Mouse (Mus musculus) midbrain, embryonic 13.5 days (tissue): ENCODE data around the gene Cep57l1. TPM values are rescaled to one million over a fixed set of nuclear protein-coding genes. Genes with fewer than 3 reads are reported as not detected.
"Not testable (repeated sequence)": the region's sequence is repeated elsewhere in the genome, so short reads cannot be mapped to it uniquely, and the experiment has no call there.

Experiments
- ATAC-seq: fragments of 200-750 bp; cut with Nextera tagmentation; 2 replicates; pipeline ENCODE4 v1.8.0; 2017; ENCODE audit warnings: mild to moderate bottlenecking, moderate TSS enrichment, moderate library complexity
- H3K27ac ChIP-seq: fragments of 300-500 bp; sonication (generic); 2 replicates; pipeline ENCODE4 v1.5.1; 2015; ENCODE audit warnings: inconsistent platforms, mild to moderate bottlenecking, moderate library complexity
- H3K27me3 ChIP-seq: fragments of 300-500 bp; sonication (generic); 2 replicates; pipeline ENCODE4 v1.6.1; 2015; ENCODE audit warnings: mild to moderate bottlenecking, inconsistent platforms
- H3K36me3 ChIP-seq: fragments of 300-500 bp; sonication (generic); 2 replicates; pipeline ENCODE4 v1.6.1; 2015; ENCODE audit warnings: mild to moderate bottlenecking, inconsistent platforms
- H3K4me1 ChIP-seq: fragments of 300-500 bp; sonication (generic); replicated peaks from 2 replicates; pipeline ENCODE4 v1.6.1; 2015; ENCODE audit warnings: inconsistent platforms
- H3K4me2 ChIP-seq: fragments of 300-500 bp; sonication (generic); replicated peaks from 2 replicates; pipeline ENCODE4 v1.6.1; 2015; ENCODE audit warnings: moderate library complexity, mild to moderate bottlenecking, inconsistent platforms
- H3K4me3 ChIP-seq: fragments of 300-500 bp; sonication (generic); replicated peaks from 2 replicates; pipeline ENCODE4 v1.5.1; 2015; ENCODE audit warnings: mild to moderate bottlenecking, inconsistent platforms
- H3K9ac ChIP-seq: fragments of 300-500 bp; sonication (generic); replicated peaks from 2 replicates; pipeline ENCODE4 v1.6.1; 2015; ENCODE audit warnings: mild to moderate bottlenecking, inconsistent platforms
- H3K9me3 ChIP-seq: fragments of 300-500 bp; sonication (generic); 2 replicates; pipeline ENCODE4 v1.6.1; 2016; ENCODE audit warnings: mild to moderate bottlenecking, inconsistent platforms
- WGBS: fragments of 180-500 bp; shearing (Covaris S2); methylation state at CpG from one replicate; pipeline ENCODE4 v1.1.7; 2015; 5-methylcytosine and 5-hydroxymethylcytosine counted together
- polyA plus RNA-seq: library from polyadenylated mRNA; unstranded; fragments of >200 nt; fragmentation: Nextera tagmentation; extraction: Ambion mirVana; gene quantifications from 2 replicates; pipeline ENCODE4 v1.2.1, GENCODE M21; 2015

The Cep57l1 gene
- polyA plus RNA-seq, 1 experiment from 2014 or later = 16.5 TPM

GRCm38 (mm10) chr10:41825996-41826395 is 16.3 kb upstream of the Cep57l1 start:
- Histone ChIP-seq H3K4me1 (no peaks in the 10 kb centered on the region), H3K27me3 (no peaks in the 10 kb centered on the region), H3K9me3 (no peaks in the 10 kb centered on the region), H3K27ac (no peak overlapping the region), H3K9ac (no peak overlapping the region), H3K4me2 (no peak overlapping the region), H3K36me3 (no peaks in the 10 kb centered on the region), H3K4me3 (no peak overlapping the region)
- ATAC-seq = no peak
- 90% methylated on average over 4 of the region's 4 CpGs for WGBS

- Histone ChIP-seq H3K27ac (no peak overlapping the region), H3K36me3 (no peaks in the 10 kb centered on the region), H3K9ac (no peak overlapping the region), H3K4me2 (no peak overlapping the region), H3K27me3 (no peaks in the 10 kb centered on the region), H3K9me3 (no peaks in the 10 kb centered on the region), H3K4me1 (no peaks in the 10 kb centered on the region), H3K4me3 (no peak overlapping the region)
- 88% methylated on average over 10 of the region's 10 CpGs for WGBS
- ATAC-seq = no peak
These were observed 15.4 kb upstream of the Cep57l1 start for GRCm38 (mm10) chr10:41825041-41825440.

GRCm38 (mm10) chr10:41823916-41824315 is 14.2 kb upstream of the Cep57l1 start:
- Histone ChIP-seq H3K4me1 (no peaks in the 10 kb centered on the region), H3K9ac (no peak overlapping the region), H3K4me3 (no peak overlapping the region), H3K4me2 (no peak overlapping the region), H3K27me3 (no peaks in the 10 kb centered on the region), H3K36me3 (no peaks in the 10 kb centered on the region), H3K27ac (no peak overlapping the region), H3K9me3 (no peaks in the 10 kb centered on the region)
- 88% methylated on average over 4 of the region's 4 CpGs for WGBS
- no peak for ATAC-seq

GRCm38 (mm10) chr10:41823282-41823675 is 13.6 kb upstream of the Cep57l1 start:
- H3K9me3 ChIP-seq, H3K27me3 ChIP-seq, H3K27ac ChIP-seq, H3K4me1 ChIP-seq, ATAC-seq, H3K4me3 ChIP-seq, H3K4me2 ChIP-seq, H3K36me3 ChIP-seq, H3K9ac ChIP-seq: not testable (repeated sequence)
- 84% methylated on average over 4 of the region's 4 CpGs for whole genome bisulfite sequencing

- Histone ChIP-seq H3K4me1 (no peaks in the 10 kb centered on the region), H3K36me3 (no peaks in the 10 kb centered on the region), H3K27ac (no peak overlapping the region), H3K9me3 (no peaks in the 10 kb centered on the region), H3K4me3 (no peak overlapping the region), H3K4me2 (no peak overlapping the region), H3K9ac (no peak overlapping the region), H3K27me3 (no peaks in the 10 kb centered on the region)
- no peak for ATAC-seq
- 88% methylated on average over 5 of the region's 5 CpGs for WGBS
These were observed 13.1 kb upstream of the Cep57l1 start for GRCm38 (mm10) chr10:41822573-41823281.

GRCm38 (mm10) chr10:41821171-41821570 is 11.5 kb upstream of the Cep57l1 start:
- no peak overlapping the region for H3K9ac ChIP-seq

GRCm38 (mm10) chr10:41820401-41820800 is 10.7 kb upstream of the Cep57l1 start:
- WGBS = 93% methylated on average over 5 of the region's 5 CpGs
- Histone ChIP-seq H3K9ac (no peak overlapping the region), H3K9me3 (no peaks in the 10 kb centered on the region), H3K27me3 (no peaks in the 10 kb centered on the region), H3K4me3 (no peak overlapping the region), H3K36me3 (no peaks in the 10 kb centered on the region), H3K27ac (no peak overlapping the region), H3K4me2 (no peak overlapping the region), H3K4me1 (no peaks in the 10 kb centered on the region)
- no peak for ATAC-seq

More at GRCm38 (mm10) chr10:41821171-41821570, 11.5 kb upstream of the Cep57l1 start:
- no peaks in the 10 kb centered on the region for H3K9me3 ChIP-seq
- no peaks in the 10 kb centered on the region for H3K4me1 ChIP-seq
- ATAC-seq = no peak
- H3K4me2 ChIP-seq = no peak overlapping the region
- H3K27me3 ChIP-seq = no peaks in the 10 kb centered on the region
- no peak overlapping the region for H3K4me3 ChIP-seq
- 92% methylated on average over 6 of the region's 6 CpGs for WGBS
- H3K36me3 ChIP-seq = no peaks in the 10 kb centered on the region
- no peak overlapping the region for H3K27ac ChIP-seq

- Histone ChIP-seq H3K27ac (no peak overlapping the region), H3K27me3 (no peaks in the 10 kb centered on the region), H3K4me1 (peaks cover 5% of the 10 kb centered on the region), H3K4me3 (no peak overlapping the region), H3K4me2 (no peak overlapping the region), H3K36me3 (no peaks in the 10 kb centered on the region), H3K9me3 (no peaks in the 10 kb centered on the region), H3K9ac (no peak overlapping the region)
- WGBS = 95% methylated on average over 3 of the region's 3 CpGs
- ATAC-seq = no peak
These were observed 9.6 kb upstream of the Cep57l1 start for GRCm38 (mm10) chr10:41819307-41819706.

GRCm38 (mm10) chr10:41818733-41819070 is 9.0 kb upstream of the Cep57l1 start:
- not testable (repeated sequence) for H3K36me3 ChIP-seq, H3K9ac ChIP-seq, H3K27ac ChIP-seq, H3K4me3 ChIP-seq, H3K27me3 ChIP-seq, H3K4me2 ChIP-seq, ATAC-seq, H3K9me3 ChIP-seq
- 93% methylated on average over 6 of the region's 6 CpGs for WGBS
- H3K4me1 ChIP-seq = peaks cover 11% of the 10 kb centered on the region

GRCm38 (mm10) chr10:41818036-41818732 is 8.5 kb upstream of the Cep57l1 start:
- Histone ChIP-seq H3K27me3 (no peaks in the 10 kb centered on the region), H3K27ac (no peak overlapping the region), H3K4me2 (no peak overlapping the region), H3K4me1 (peaks cover 16% of the 10 kb centered on the region), H3K4me3 (no peak overlapping the region), H3K9me3 (no peaks in the 10 kb centered on the region), H3K9ac (no peak overlapping the region), H3K36me3 (no peaks in the 10 kb centered on the region)
- 91% methylated on average over 8 of the region's 8 CpGs for WGBS
- ATAC-seq = no peak

- no peak for ATAC-seq
- H3K27ac ChIP-seq = no peak overlapping the region
- no peak overlapping the region for H3K4me2 ChIP-seq
- WGBS = 83% methylated on average over 5 of the region's 5 CpGs
- no peak overlapping the region for H3K9ac ChIP-seq
- H3K4me3 ChIP-seq = no peak overlapping the region
- no peaks in the 10 kb centered on the region for H3K27me3 ChIP-seq
- H3K4me1 ChIP-seq = peaks cover 32% of the 10 kb centered on the region
- H3K36me3 ChIP-seq = no peaks in the 10 kb centered on the region
- no peaks in the 10 kb centered on the region for H3K9me3 ChIP-seq
These were observed 6.8 kb upstream of the Cep57l1 start for GRCm38 (mm10) chr10:41816516-41816915.

- Histone ChIP-seq H3K4me1 (peaks cover 37% of the 10 kb centered on the region), H3K9ac (0 out of 2 replicates have a peak overlapping the region, but pooled peaks have one; percentile 44), H3K36me3 (no peaks in the 10 kb centered on the region), H3K4me2 (peak overlapping the region; percentile 73), H3K9me3 (no peaks in the 10 kb centered on the region), H3K4me3 (no peak overlapping the region), H3K27me3 (no peaks in the 10 kb centered on the region), H3K27ac (no peak overlapping the region)
- 93% methylated on average over 6 of the region's 6 CpGs for WGBS
- ATAC-seq = no peak
These were observed 4.7 kb upstream of the Cep57l1 start for GRCm38 (mm10) chr10:41814305-41814853.
